Mouse (Mus musculus) spleen, adult 2 months (tissue): ENCODE measurements around the gene Hmox2. TPM values are rescaled to one million over a fixed set of nuclear protein-coding genes. Genes with fewer than 3 reads are reported as not detected.
"Not testable (repeated sequence)": the region's sequence is repeated elsewhere in the genome, so short reads cannot be mapped to it uniquely, and the experiment has no call there.

Experiments
- DNase-seq, 2 experiments: peaks; one replicate each; pipeline versions ENCODE4 v3.0.0 to v3.0.0-alpha.2; 2012 to 2021; ENCODE audit warnings: low spot score in 2 of 2, low read depth in 1 of 2
- H3K27ac ChIP-seq: fragments of 200-500 bp; 2 replicates; pipeline ENCODE4 v1.5.1; 2012; ENCODE audit warnings: low read length, inconsistent platforms; ENCODE audit not compliant: insufficient read depth
- H3K27me3 ChIP-seq: fragments of 200-500 bp; 2 replicates; pipeline ENCODE4 v1.6.1; 2012; ENCODE audit warnings: mild to moderate bottlenecking, moderate library complexity, low read length, inconsistent platforms; ENCODE audit not compliant: control insufficient read depth, insufficient read depth
- H3K36me3 ChIP-seq: fragments of 200-500 bp; 2 replicates; pipeline ENCODE4 v1.6.1; 2012; ENCODE audit warnings: mild to moderate bottlenecking, low read length, inconsistent platforms; ENCODE audit not compliant: control insufficient read depth, insufficient read depth
- H3K4me1 ChIP-seq: fragments of 200-500 bp; 2 replicates; pipeline ENCODE4 v1.6.1; 2011; ENCODE audit warnings: inconsistent platforms; ENCODE audit not compliant: control insufficient read depth, insufficient read depth, insufficient read length
- H3K4me3 ChIP-seq: fragments of 200-500 bp; 2 replicates; pipeline ENCODE4 v1.5.1; 2011; ENCODE audit warnings: mild to moderate bottlenecking, inconsistent platforms; ENCODE audit not compliant: insufficient read depth, insufficient read length; ENCODE audit errors: extremely low read depth
- CTCF ChIP-seq: fragments of 200-500 bp; IDR thresholded peaks from 2 replicates; pipeline ENCODE4 v1.5.1; 2011; ENCODE audit warnings: mild to moderate bottlenecking, inconsistent platforms; ENCODE audit not compliant: insufficient read depth, insufficient read length, insufficient replicate concordance; ENCODE audit errors: extremely low read depth
- POLR2A ChIP-seq: fragments of 200-500 bp; IDR thresholded peaks from 2 replicates; pipeline ENCODE4 v1.6.1; 2011; ENCODE audit warnings: low read depth, low read length, inconsistent platforms
- WGBS: fragments of 180-500 bp; shearing (Covaris S2); methylation state at CpG from one replicate; pipeline ENCODE4 v1.1.7; 2018; 5-methylcytosine and 5-hydroxymethylcytosine counted together
- polyA plus RNA-seq: library from polyadenylated mRNA; depleted of rRNA; stranded (reverse); fragments of >200 nt; gene quantifications from 2 replicates; pipeline ENCODE4 v1.2.3, GENCODE M21; 2012

The Hmox2 gene
- polyA plus RNA-seq, 1 experiment: 19.8 TPM

GRCm38 (mm10) chr16:4742186-4742585 is 16.0 kb downstream of the Hmox2 start:
- TF ChIP-seq POLR2A (no peak), CTCF (no peak)
- Histone ChIP-seq H3K36me3 (0 out of 2 replicates have a peak, but pooled peaks cover 1% of the 10 kb centered on the region), H3K27ac (no peak overlapping the region), H3K27me3 (no peaks in the 10 kb centered on the region), H3K4me1 (no peaks in the 10 kb centered on the region; the same call in 1 of the 2 replicates), H3K4me3 (no peak overlapping the region)
- WGBS: 88% methylated on average over 1 of the region's 1 CpGs
- no peak for DNase-seq

- no peaks in the 10 kb centered on the region for H3K4me1 ChIP-seq
- WGBS: 85% methylated on average over 3 of the region's 3 CpGs
- no peak overlapping the region for H3K27ac ChIP-seq
- no peak for TF ChIP-seq CTCF
- TF ChIP-seq POLR2A: no peak
- H3K4me3 ChIP-seq: no peak overlapping the region
- H3K36me3 ChIP-seq: no peaks in the 10 kb centered on the region
- H3K27me3 ChIP-seq: no peaks in the 10 kb centered on the region
- no peak for DNase-seq
Measured at GRCm38 (mm10) chr16:4752155-4752554, 26.0 kb downstream of the Hmox2 start.

GRCm38 (mm10) chr16:4754045-4754444 is 27.9 kb downstream of the Hmox2 start:
- Histone ChIP-seq H3K27me3 (no peaks in the 10 kb centered on the region), H3K4me3 (no peak overlapping the region), H3K36me3 (no peaks in the 10 kb centered on the region), H3K27ac (no peak overlapping the region), H3K4me1 (no peaks in the 10 kb centered on the region)
- TF ChIP-seq POLR2A (no peak), CTCF (no peak)
- WGBS: 84% methylated on average over 3 of the region's 3 CpGs
- no peak for DNase-seq

- not testable (repeated sequence) for H3K4me1 ChIP-seq, H3K36me3 ChIP-seq, DNase-seq, H3K27me3 ChIP-seq
- Histone ChIP-seq H3K4me3 (peak overlapping the region; percentile 36; the same call in 1 of the 2 replicates), H3K27ac (peak overlapping the region; percentile 25; the same call in 1 of the 2 replicates)
- WGBS: 8% methylated on average over 34 of the region's 42 CpGs
Measured at GRCm38 (mm10) chr16:4756660-4757335, 30.6 kb downstream of the Hmox2 start.

- TF ChIP-seq CTCF: no peak
- no peak for TF ChIP-seq POLR2A
- Histone ChIP-seq H3K4me1 (no peaks in the 10 kb centered on the region), H3K4me3 (no peak overlapping the region), H3K27ac (no peak overlapping the region), H3K36me3 (peaks cover 23% of the 10 kb centered on the region), H3K27me3 (no peaks in the 10 kb centered on the region)
- no peak for DNase-seq
- WGBS: 95% methylated on average over 4 of the region's 4 CpGs
Measured at GRCm38 (mm10) chr16:4762437-4762836, 36.3 kb downstream of the Hmox2 start.

- Histone ChIP-seq H3K4me3 (no peak overlapping the region), H3K27me3 (no peaks in the 10 kb centered on the region), H3K4me1 (no peaks in the 10 kb centered on the region), H3K36me3 (peaks cover 31% of the 10 kb centered on the region), H3K27ac (no peak overlapping the region)
- DNase-seq: peak in 1 of 2 experiments; percentile 12
- TF ChIP-seq CTCF: peak; percentile 23; the same call in 1 of the 2 replicates
- TF ChIP-seq POLR2A: no peak
- WGBS: 38% methylated on average over 2 of the region's 2 CpGs
Measured at GRCm38 (mm10) chr16:4763276-4763675, 37.1 kb downstream of the Hmox2 start.

GRCm38 (mm10) chr16:4765852-4766251 is 39.7 kb downstream of the Hmox2 start:
- Histone ChIP-seq H3K4me3 (no peak overlapping the region), H3K36me3 (peaks cover 52% of the 10 kb centered on the region), H3K27me3 (no peaks in the 10 kb centered on the region), H3K27ac (no peak overlapping the region), H3K4me1 (no peaks in the 10 kb centered on the region)
- TF ChIP-seq POLR2A: no peak
- no peak for TF ChIP-seq CTCF
- 95% methylated on average over 2 of the region's 2 CpGs for WGBS
- no peak for DNase-seq
